Mouse (Mus musculus): ENCODE results near the gene Cma1. TPM values are rescaled to one million over a fixed set of nuclear protein-coding genes. Genes with fewer than 3 reads are reported as not detected.

Gene Cma1
- total RNA-seq, 2 experiments from 2014 or later = not detected

- intact Hi-C loops (cut with DNase I) = no loop called here
- no peak for DNase-seq (ENCODE audit: low spot score in 2 of 2)
Observed at GRCm38 (mm10) chr14:55897671-55898070, 46.8 kb downstream of the Cma1 start.

Other genes with a start within 250 kb of the Cma1 start
- gene Tgm1, start 230.7 kb downstream of the Cma1 start, total RNA-seq (2021) = not detected
- 10 to 100 TPM; 50.6 to 50.9 TPM for gene Rabggta, start 222.4 kb downstream of the Cma1 start, total RNA-seq (2021)
- 10 to 100 TPM; 78.5 to 83.9 TPM for gene Dhrs1, start 199.0 kb downstream of the Cma1 start, total RNA-seq (2021)
- 10 to 100 TPM; 10.5 to 12.5 TPM for gene Nop9, start 199.0 kb downstream of the Cma1 start, total RNA-seq (2021)
- 1 to 10 TPM; 2.5 to 3.0 TPM for gene Cideb, start 186.2 kb downstream of the Cma1 start, total RNA-seq (2021)
- gene Ltb4r2, start 183.2 kb downstream of the Cma1 start, total RNA-seq (2021) = under 1 TPM; 0.20 to 0.67 TPM
- gene Ltb4r1, start 178.7 kb downstream of the Cma1 start, total RNA-seq (2021) = under 1 TPM; 0.29 to 0.59 TPM
- gene Adcy4, start 160.6 kb downstream of the Cma1 start, total RNA-seq (2021) = 1 to 10 TPM; 3.8 to 8.0 TPM
- gene Ripk3, start 155.8 kb downstream of the Cma1 start, total RNA-seq (2021) = under 1 TPM in 1 of 2 experiments, not detected in 1; 0.89 TPM
- gene Nfatc4, start 121.5 kb downstream of the Cma1 start, total RNA-seq (2021) = 1 to 10 TPM; 1.8 TPM
- 1 to 10 TPM; 7.9 to 9.5 TPM for gene Nynrin, start 90.7 kb downstream of the Cma1 start, total RNA-seq (2021)
- under 1 TPM; 0.29 to 0.49 TPM for gene Cbln3, start 60.3 kb downstream of the Cma1 start, total RNA-seq (2021)
- gene Khnyn, start 59.7 kb downstream of the Cma1 start, total RNA-seq (2021) = 10 to 100 TPM; 11.4 to 12.7 TPM
- 100 to 1,000 TPM in 1 of 2 experiments, 10 to 100 TPM in 1; 89.7 to 104 TPM for gene Sdr39u1, start 44.4 kb downstream of the Cma1 start, total RNA-seq (2021)
- gene Cma2, start 6.3 kb upstream of the Cma1 start, total RNA-seq (2021) = not detected
- not detected for gene Mcpt1, start 73.3 kb upstream of the Cma1 start, total RNA-seq (2021)
- gene Mcpt9, start 85.8 kb upstream of the Cma1 start, total RNA-seq (2021) = not detected
- not detected for gene Mcpt2, start 97.4 kb upstream of the Cma1 start, total RNA-seq (2021)
- not detected for gene Mcpt4, start 117.6 kb upstream of the Cma1 start, total RNA-seq (2021)
- not detected for gene Mcpt8, start 140.6 kb upstream of the Cma1 start, total RNA-seq (2021)
- gene Ctsg, start 157.9 kb upstream of the Cma1 start, total RNA-seq (2021) = not detected
- not detected for gene Gzme, start 175.9 kb upstream of the Cma1 start, total RNA-seq (2021)
- not detected for gene Gzmd, start 187.9 kb upstream of the Cma1 start, total RNA-seq (2021)
- gene Gzmg, start 214.9 kb upstream of the Cma1 start, total RNA-seq (2021) = not detected
- not detected for gene Gzmn, start 229.9 kb upstream of the Cma1 start, total RNA-seq (2021)